Mouse (Mus musculus) stomach, postnatal 0 days (tissue): ENCODE measurements at regions not wholly inside any gene's neighbourhood (a gene's known extent, or its start where the extent isn't known, plus 50 kb on each side); places are given as distances from the start of the nearest gene placed in this dataset.

ENCODE experiments used
- CTCF ChIP-seq: IDR thresholded peaks from 2 replicates; pipeline ENCODE4 v1.5.1; 2016; ENCODE audit warnings: antibody characterized with exemption, low read depth, mild to moderate bottlenecking, moderate library complexity
- EP300 ChIP-seq: optimal IDR thresholded peaks from 2 replicates; pipeline ENCODE3; 2016; ENCODE audit warnings: antibody characterized with exemption

- TF ChIP-seq EP300 = no peak
- no peak for TF ChIP-seq CTCF
These were observed 205.5 kb downstream of the Etnk1 start for GRCm38 (mm10) chr6:143372487-143372886.
